10 mouse cellular contexts compared by ENCODE assay signal in the genomic region with DNA sequence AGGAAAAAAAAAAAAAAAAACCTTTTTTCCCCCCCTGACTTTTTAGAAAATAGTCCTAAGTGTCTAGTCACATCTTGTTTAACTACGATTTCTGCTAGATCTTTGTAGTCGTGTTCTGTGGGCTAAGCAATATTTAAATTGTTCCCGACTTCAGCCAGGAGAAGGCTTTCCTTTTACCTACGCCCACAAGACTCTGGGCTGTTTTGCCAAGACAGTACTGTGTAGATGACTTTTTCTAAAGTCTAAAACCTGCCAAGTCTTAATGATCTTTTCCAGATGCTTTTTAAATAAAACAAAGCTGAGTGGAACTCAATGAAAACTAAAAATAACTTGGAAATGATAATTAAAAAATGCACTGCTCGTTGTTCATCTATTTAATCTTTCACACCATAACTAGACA. TPM values are rescaled to one million over a fixed set of nuclear protein-coding genes. Genes with fewer than 3 reads are reported as not detected.
DNase-seq lines count a peak whose midpoint lies in the region; ATAC-seq and TF ChIP-seq lines count a peak whose summit lies in the region.
"Had no signal": no experiment of that assay in that cellular context is flagged by ENCODE, and none has a peak within 500 bp of the region (broad histone marks: within the 10 kb centered on the region; RNA-seq: fewer than 3 reads in every experiment).

No protein-coding gene starts in this region.

- H3K9me3 ChIP-seq in lung, embryonic 15.5 days: no peaks in the 10 kb centered on the region
- H3K9me3 ChIP-seq in limb, embryonic 13.5 days: no peaks in the 10 kb centered on the region
- H3K9me3 ChIP-seq in stomach, embryonic 15.5 days: no peaks in the 10 kb centered on the region
- H3K9me3 ChIP-seq in liver, postnatal 0 days (ENCODE audit: low read length): no peaks in the 10 kb centered on the region
- H3K9me3 ChIP-seq: liver, embryonic 15.5 days had no signal

- no peak for DNase-seq in frontal cortex, postnatal 25 days (ENCODE audit: low spot score in 2 of 2)
- no peak for DNase-seq in lung, postnatal 36 days
- DNase-seq in thymus, postnatal 0 days (ENCODE audit: low spot score): no peak
- DNase-seq in liver, postnatal 0 days: no peak

- 26% methylated on average over 5 of the region's 5 CpGs for WGBS in lung, embryonic 15.5 days
- 8% methylated on average over 5 of the region's 5 CpGs for WGBS in limb, embryonic 13.5 days
- 35% methylated on average over 5 of the region's 5 CpGs for WGBS in stomach, embryonic 15.5 days
- WGBS in liver, postnatal 0 days (ENCODE audit: insufficient replicate concordance): 62% methylated on average over 5 of the region's 5 CpGs

- TF ChIP-seq CTCF in liver, postnatal 0 days (IDR thresholded peaks at IDR 0.05; ENCODE audit: low read depth): no peak

- no peaks in the 10 kb centered on the region for H3K27me3 ChIP-seq in lung, embryonic 15.5 days
- no peaks in the 10 kb centered on the region for H3K27me3 ChIP-seq in limb, embryonic 13.5 days
- H3K27me3 ChIP-seq in stomach, embryonic 15.5 days (replicated peaks): no peaks in the 10 kb centered on the region
- H3K27me3 ChIP-seq in liver, postnatal 0 days (ENCODE audit: insufficient read depth, low read length): no peaks in the 10 kb centered on the region
- H3K27me3 ChIP-seq: liver, embryonic 15.5 days; Patski had no signal

- H3K9ac ChIP-seq in lung, embryonic 15.5 days: no peak overlapping the region
- no peak overlapping the region for H3K9ac ChIP-seq in limb, embryonic 13.5 days
- no peak overlapping the region for H3K9ac ChIP-seq in stomach, embryonic 15.5 days
- H3K9ac ChIP-seq in liver, postnatal 0 days (replicated peaks): no peak overlapping the region
- H3K9ac ChIP-seq: liver, embryonic 15.5 days had no signal

- 0 out of 2 replicates have a peak, but pooled peaks cover 6% of the 10 kb centered on the region for H3K4me1 ChIP-seq in lung, embryonic 15.5 days
- peaks cover 36% of the 10 kb centered on the region for H3K4me1 ChIP-seq in limb, embryonic 13.5 days
- H3K4me1 ChIP-seq in stomach, embryonic 15.5 days: no peaks in the 10 kb centered on the region
- H3K4me1 ChIP-seq in liver, postnatal 0 days (ENCODE audit: insufficient read depth): no peaks in the 10 kb centered on the region
- H3K4me1 ChIP-seq: liver, embryonic 15.5 days had no signal

- H3K4me2 ChIP-seq in lung, embryonic 15.5 days: peak overlapping the region; percentile 33; the same call in 1 of the 2 replicates
- H3K4me2 ChIP-seq in limb, embryonic 13.5 days (replicated peaks): peak overlapping the region; percentile 56
- H3K4me2 ChIP-seq in stomach, embryonic 15.5 days: peak overlapping the region; percentile 34
- no peak overlapping the region for H3K4me2 ChIP-seq in liver, postnatal 0 days (ENCODE audit: low read depth, low read length)
- H3K4me2 ChIP-seq: liver, embryonic 15.5 days had no signal

- peak; percentile 71 for ATAC-seq in frontal cortex, adult (ENCODE audit: low TSS enrichment)
- ATAC-seq in lung, embryonic 15.5 days (ENCODE audit: borderline replicate concordance, extremely low read depth, low FRiP score, low TSS enrichment): no peak
- ATAC-seq in limb, embryonic 13.5 days (ENCODE audit: low FRiP score, low read depth): peak; percentile 41; the same call in 1 of the 2 replicates
- no peak for ATAC-seq in stomach, embryonic 15.5 days (ENCODE audit: insufficient read depth, low FRiP score, low read depth)
- ATAC-seq in liver, postnatal 0 days: no peak

- no peak for TF ChIP-seq EP300 in liver, postnatal 0 days (IDR thresholded peaks at IDR 0.05; ENCODE audit: low read depth)

- H3K27ac ChIP-seq in lung, embryonic 15.5 days: no peak overlapping the region
- H3K27ac ChIP-seq in limb, embryonic 13.5 days: peak overlapping the region; percentile 33; the same call in 1 of the 2 replicates
- H3K27ac ChIP-seq in stomach, embryonic 15.5 days: peak overlapping the region; percentile 46; the same call in 1 of the 2 replicates
- no peak overlapping the region for H3K27ac ChIP-seq in liver, postnatal 0 days (ENCODE audit: low read depth)
- H3K27ac ChIP-seq: liver, embryonic 15.5 days had no signal

- no peaks in the 10 kb centered on the region for H3K36me3 ChIP-seq in lung, embryonic 15.5 days
- H3K36me3 ChIP-seq in limb, embryonic 13.5 days: no peaks in the 10 kb centered on the region
- H3K36me3 ChIP-seq in stomach, embryonic 15.5 days: no peaks in the 10 kb centered on the region
- no peaks in the 10 kb centered on the region for H3K36me3 ChIP-seq in liver, postnatal 0 days (replicated peaks; ENCODE audit: insufficient read depth, low read length)
- H3K36me3 ChIP-seq: liver, embryonic 15.5 days had no signal

- H3K4me3 ChIP-seq in lung, embryonic 15.5 days: no peak overlapping the region
- H3K4me3 ChIP-seq in limb, embryonic 13.5 days: peak overlapping the region; percentile 32
- H3K4me3 ChIP-seq in stomach, embryonic 15.5 days (replicated peaks): no peak overlapping the region
- H3K4me3 ChIP-seq in liver, postnatal 0 days (ENCODE audit: low read depth, low read length): no peak overlapping the region
- H3K4me3 ChIP-seq: liver, embryonic 15.5 days had no signal

RNA-seq across cellular contexts. Expression of gene Lix1, which starts 0.6 kb away (rescaled TPM):
- polyA plus RNA-seq in lung, embryonic 15.5 days (2015; fragmentation: Nextera tagmentation; extraction: Ambion mirVana): 0.52 and 1.1 TPM in 2 replicates
- polyA plus RNA-seq in limb, embryonic 13.5 days (2015; fragmentation: Nextera tagmentation; extraction: Ambion mirVana): 17.2 and 17.9 TPM in 2 replicates
- 5.1 and 5.4 TPM in 2 replicates for polyA plus RNA-seq in stomach, embryonic 15.5 days (2015; fragmentation: Nextera tagmentation; extraction: Ambion mirVana)
- 0.24 and 0.36 TPM in 2 replicates for polyA plus RNA-seq in thymus, postnatal 0 days (2015; fragmentation: Nextera tagmentation; extraction: Ambion mirVana)
- polyA plus RNA-seq in liver, postnatal 0 days (2015; fragmentation: Nextera tagmentation; extraction: Ambion mirVana): 0.14 and 0.25 TPM in 2 replicates
- polyA plus RNA-seq: Patski had no signal

RNA-seq across cellular contexts. Expression of gene Riok2, which starts 28.9 kb away (rescaled TPM):
- polyA plus RNA-seq in lung, embryonic 15.5 days (2015; fragmentation: Nextera tagmentation; extraction: Ambion mirVana): 26.1 and 26.3 TPM in 2 replicates
- 28.8 and 29.5 TPM in 2 replicates for polyA plus RNA-seq in limb, embryonic 13.5 days (2015; fragmentation: Nextera tagmentation; extraction: Ambion mirVana)
- 24.1 and 27.6 TPM in 2 replicates for polyA plus RNA-seq in stomach, embryonic 15.5 days (2015; fragmentation: Nextera tagmentation; extraction: Ambion mirVana)
- 31.2 and 32.0 TPM in 2 replicates for polyA plus RNA-seq in thymus, postnatal 0 days (2015; fragmentation: Nextera tagmentation; extraction: Ambion mirVana)
- polyA plus RNA-seq in liver, postnatal 0 days (2015; fragmentation: Nextera tagmentation; extraction: Ambion mirVana): 10.5 and 10.8 TPM in 2 replicates

Comparison
In these comparisons a context has a peak if more than half of its experiments do, and no peak if none do; other contexts are left out.
1. ATAC-seq: peak in frontal cortex, adult (single experiment) and limb, embryonic 13.5 days (single experiment); none in lung, embryonic 15.5 days (single experiment), stomach, embryonic 15.5 days (single experiment) and liver, postnatal 0 days (single experiment).
2. H3K27ac ChIP-seq: peak in limb, embryonic 13.5 days (single experiment) and stomach, embryonic 15.5 days (single experiment); none in lung, embryonic 15.5 days (single experiment) and liver, postnatal 0 days (single experiment).